Mouse (Mus musculus) embryonic facial prominence, embryonic 12.5 days (tissue): ENCODE results near the gene Dnhd1. TPM values are rescaled to one million over a fixed set of nuclear protein-coding genes. Genes with fewer than 3 reads are reported as not detected.

Experiments used
- ATAC-seq: fragments of 200-750 bp; cut with Nextera tagmentation; 2 replicates; pipeline ENCODE4 v1.8.0; 2017; ENCODE audit not compliant: insufficient number of reproducible peaks, insufficient read depth, low FRiP score, low TSS enrichment
- H3K27ac ChIP-seq: fragments of 300-500 bp; sonication (generic); 2 replicates; pipeline ENCODE4 v1.5.1; 2016; ENCODE audit warnings: mild to moderate bottlenecking
- H3K27me3 ChIP-seq: fragments of 300-500 bp; sonication (generic); 2 replicates; pipeline ENCODE4 v1.6.1; 2016; ENCODE audit warnings: mild to moderate bottlenecking, moderate library complexity
- H3K36me3 ChIP-seq: fragments of 300-500 bp; sonication (generic); 2 replicates; pipeline ENCODE4 v1.6.1; 2016; ENCODE audit warnings: mild to moderate bottlenecking
- H3K4me1 ChIP-seq: fragments of 300-500 bp; sonication (generic); 2 replicates; pipeline ENCODE4 v1.6.1; 2016
- H3K4me2 ChIP-seq: fragments of 300-500 bp; sonication (generic); replicated peaks from 2 replicates; pipeline ENCODE4 v1.6.1; 2016; ENCODE audit warnings: mild to moderate bottlenecking, moderate library complexity
- H3K4me3 ChIP-seq: fragments of 300-500 bp; sonication (generic); 2 replicates; pipeline ENCODE4 v1.5.1; 2016; ENCODE audit warnings: mild to moderate bottlenecking
- H3K9ac ChIP-seq: fragments of 300-500 bp; sonication (generic); 2 replicates; pipeline ENCODE4 v1.6.1; 2016; ENCODE audit warnings: mild to moderate bottlenecking, moderate library complexity
- H3K9me3 ChIP-seq: fragments of 300-500 bp; sonication (generic); 2 replicates; pipeline ENCODE4 v1.6.1; 2016; ENCODE audit warnings: mild to moderate bottlenecking, moderate library complexity
- WGBS: fragments of 180-500 bp; shearing (Covaris S2); methylation state at CpG from one replicate; pipeline ENCODE4 v1.1.7; 2016; 5-methylcytosine and 5-hydroxymethylcytosine counted together
- polyA plus RNA-seq: library from polyadenylated mRNA; unstranded; fragments of >200 nt; fragmentation: Nextera tagmentation; extraction: Ambion mirVana; gene quantifications from 2 replicates; pipeline ENCODE4 v1.2.1, GENCODE M21; 2016

Gene Dnhd1
- polyA plus RNA-seq = 1.0 and 1.5 TPM in 2 replicates

GRCm38 (mm10) chr7:105650639-105651435 is at the start of gene Dnhd1:
Gene Dnhd1, plus strand, starts transcription at chr7:105650827.
- Histone ChIP-seq H3K36me3 (no peaks in the 10 kb centered on the region), H3K4me1 (no peaks in the 10 kb centered on the region), H3K27ac (peak within 1 kb of the TSS; percentile 47; the same call in 1 of the 2 replicates), H3K4me2 (peak within 1 kb of the TSS; percentile 65), H3K27me3 (no peaks in the 10 kb centered on the region), H3K4me3 (peak within 1 kb of the TSS; percentile 32), H3K9me3 (no peaks in the 10 kb centered on the region), H3K9ac (no peak within 1 kb of the TSS; the same call in 1 of the 2 replicates)
- 3% methylated on average over 17 of the region's 17 CpGs for WGBS
- ATAC-seq = peak; percentile 91

DNA sequence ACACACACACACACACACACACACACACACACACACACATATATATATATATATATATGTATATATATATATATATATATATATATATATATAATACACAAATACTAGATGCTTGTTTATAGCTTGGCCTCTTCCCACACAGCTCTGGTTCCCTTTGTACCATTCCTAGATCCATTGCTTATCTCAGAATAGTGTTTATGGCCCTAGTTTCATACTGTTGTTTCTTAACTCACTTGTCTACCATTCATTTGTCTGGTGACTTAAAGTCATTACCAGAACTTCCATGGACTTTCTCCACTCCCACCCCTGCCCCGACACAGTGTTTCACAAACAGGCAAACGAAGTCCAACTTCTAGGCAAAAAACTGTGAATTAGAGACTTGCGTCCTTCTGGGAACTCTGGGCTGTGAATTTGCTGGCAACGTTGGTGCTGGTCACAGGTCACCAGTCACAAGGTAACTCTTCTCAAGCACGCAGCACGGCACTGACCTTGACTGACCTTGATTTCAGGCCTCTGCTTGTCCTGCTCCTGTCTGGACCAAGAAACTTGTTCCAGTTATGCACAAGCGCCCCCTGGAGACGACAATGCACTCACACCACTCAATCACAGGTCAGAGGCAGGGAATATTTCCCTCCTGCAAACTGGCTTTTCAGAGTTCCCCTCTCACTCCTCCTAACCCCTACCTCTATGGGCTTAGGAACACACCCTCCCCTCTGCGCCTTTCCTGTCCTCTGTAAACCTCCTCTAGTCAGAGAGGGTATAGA is 47.6 kb upstream of the Dnhd1 start:
- H3K27ac ChIP-seq = no peak overlapping the region
- WGBS = 31% methylated on average over 9 of the region's 9 CpGs

DNA sequence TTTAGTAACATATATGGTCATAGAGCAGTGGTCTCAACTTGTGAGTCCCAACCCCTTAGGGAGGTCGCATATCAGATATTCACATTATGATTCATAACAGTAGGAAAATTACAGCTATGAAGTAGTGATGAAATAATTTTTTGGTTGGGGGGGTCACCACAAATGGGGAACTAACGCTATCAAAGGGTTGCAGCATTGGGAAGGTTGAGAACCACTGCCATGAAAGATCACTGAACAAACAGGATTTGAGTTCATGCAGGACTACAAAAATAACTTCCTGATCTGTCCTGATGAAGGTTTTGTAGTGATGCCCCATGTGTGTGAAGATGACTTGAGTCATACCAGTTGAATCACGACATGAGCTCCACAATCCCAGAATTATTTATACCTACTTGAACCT is 42.2 kb upstream of the Dnhd1 start:
- no peak overlapping the region for H3K4me3 ChIP-seq
- H3K9ac ChIP-seq = no peak overlapping the region
- peaks cover 39% of the 10 kb centered on the region for H3K36me3 ChIP-seq
- ATAC-seq = no peak
- WGBS = 87% methylated on average over 3 of the region's 3 CpGs
- 0 out of 2 replicates have a peak, but pooled peaks cover 5% of the 10 kb centered on the region for H3K9me3 ChIP-seq
- H3K27ac ChIP-seq = no peak overlapping the region
- no peaks in the 10 kb centered on the region for H3K4me1 ChIP-seq
- no peak overlapping the region for H3K4me2 ChIP-seq
- no peaks in the 10 kb centered on the region for H3K27me3 ChIP-seq

More for the DNA sequence above, 47.6 kb upstream of the Dnhd1 start:
- H3K9ac ChIP-seq = no peak overlapping the region
- ATAC-seq = no peak
- H3K4me1 ChIP-seq = no peaks in the 10 kb centered on the region
- no peak overlapping the region for H3K4me2 ChIP-seq
- 0 out of 2 replicates have a peak, but pooled peaks cover 5% of the 10 kb centered on the region for H3K9me3 ChIP-seq
- H3K36me3 ChIP-seq = no peaks in the 10 kb centered on the region
- H3K4me3 ChIP-seq = no peak overlapping the region
- H3K27me3 ChIP-seq = no peaks in the 10 kb centered on the region

GRCm38 (mm10) chr7:105611767-105612166 is 38.9 kb upstream of the Dnhd1 start:
- Histone ChIP-seq H3K4me2 (no peak overlapping the region), H3K27me3 (no peaks in the 10 kb centered on the region), H3K27ac (no peak overlapping the region), H3K4me1 (no peaks in the 10 kb centered on the region), H3K9ac (no peak overlapping the region), H3K36me3 (peaks cover 68% of the 10 kb centered on the region), H3K9me3 (no peaks in the 10 kb centered on the region), H3K4me3 (no peak overlapping the region)
- ATAC-seq = no peak
- 97% methylated on average over 1 of the region's 1 CpGs for WGBS

GRCm38 (mm10) chr7:105614400-105614799 is 36.2 kb upstream of the Dnhd1 start:
- Histone ChIP-seq H3K4me3 (no peak overlapping the region), H3K27ac (no peak overlapping the region), H3K4me2 (no peak overlapping the region), H3K9ac (no peak overlapping the region), H3K9me3 (no peaks in the 10 kb centered on the region), H3K27me3 (no peaks in the 10 kb centered on the region), H3K4me1 (no peaks in the 10 kb centered on the region), H3K36me3 (peaks cover 93% of the 10 kb centered on the region)
- ATAC-seq = no peak
- 90% methylated on average over 1 of the region's 1 CpGs for WGBS

DNA sequence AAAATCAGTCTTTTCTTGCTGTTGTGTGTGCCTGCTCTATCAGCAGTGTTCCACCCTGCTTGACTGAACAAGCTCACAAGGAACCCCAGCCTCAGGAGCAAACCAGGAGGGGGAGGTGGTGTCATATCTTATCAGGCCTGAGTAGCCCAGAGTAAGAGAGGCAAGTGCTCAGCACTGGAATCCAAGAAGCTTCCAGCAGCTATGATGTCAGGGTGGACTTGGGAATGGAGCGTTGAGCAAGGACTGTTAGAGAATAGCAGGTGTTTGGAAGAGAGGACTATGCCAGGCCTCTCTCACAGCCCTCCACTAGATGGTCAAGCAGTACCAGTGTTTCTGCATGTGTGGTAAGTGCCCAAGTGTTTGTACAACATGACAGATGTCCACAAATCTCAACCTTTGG is 34.9 kb upstream of the Dnhd1 start:
- Histone ChIP-seq H3K36me3 (peaks cover 90% of the 10 kb centered on the region), H3K27me3 (no peaks in the 10 kb centered on the region), H3K4me3 (no peak overlapping the region), H3K9me3 (no peaks in the 10 kb centered on the region), H3K9ac (no peak overlapping the region), H3K27ac (no peak overlapping the region), H3K4me2 (no peak overlapping the region), H3K4me1 (no peaks in the 10 kb centered on the region)
- 82% methylated on average over 1 of the region's 1 CpGs for WGBS
- ATAC-seq = no peak

DNA sequence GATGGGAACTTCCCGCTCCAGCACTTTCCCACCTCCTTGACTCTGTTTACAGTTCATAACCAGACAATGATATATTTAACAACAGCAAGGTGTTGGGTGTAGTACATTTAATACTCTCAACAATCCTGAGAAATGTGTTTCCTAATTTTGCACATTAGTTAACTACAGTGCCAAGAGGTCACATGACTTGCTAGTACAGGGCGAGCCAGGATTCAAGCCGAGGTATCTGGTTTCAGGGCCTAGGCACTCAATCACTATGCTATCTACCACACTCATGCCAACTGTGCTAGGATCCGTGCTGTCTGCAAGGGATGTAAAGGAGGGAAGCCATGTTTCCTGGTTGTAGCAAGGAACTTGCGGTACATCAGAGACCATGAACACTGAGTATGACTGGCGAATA is 34.1 kb upstream of the Dnhd1 start:
- Histone ChIP-seq H3K4me1 (0 out of 2 replicates have a peak, but pooled peaks cover 2% of the 10 kb centered on the region), H3K36me3 (peaks cover 87% of the 10 kb centered on the region), H3K4me2 (no peak overlapping the region), H3K4me3 (no peak overlapping the region), H3K9ac (no peak overlapping the region), H3K27ac (no peak overlapping the region), H3K9me3 (no peaks in the 10 kb centered on the region), H3K27me3 (no peaks in the 10 kb centered on the region)
- WGBS = 81% methylated on average over 6 of the region's 6 CpGs
- ATAC-seq = no peak

DNA sequence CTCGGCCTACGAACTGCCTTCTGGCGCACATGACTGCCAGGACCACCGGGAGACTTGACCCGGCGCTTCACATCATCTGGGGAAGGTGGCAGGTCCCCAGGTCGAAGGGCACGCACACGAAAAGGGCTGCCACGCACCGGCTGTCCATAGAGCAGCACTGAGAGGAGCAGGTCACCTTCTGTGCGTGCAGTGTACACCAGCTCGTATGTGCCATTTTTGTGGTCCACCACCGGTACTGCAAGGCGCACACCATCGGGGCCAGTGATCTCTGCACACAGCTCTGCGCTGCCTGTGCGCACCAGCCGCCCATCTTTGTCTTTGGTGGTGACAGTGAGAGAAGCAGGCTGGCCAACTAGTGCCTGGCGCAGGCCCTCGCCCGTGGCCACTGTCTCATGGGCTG is 32.8 kb upstream of the Dnhd1 start:
- no peak for ATAC-seq
- Histone ChIP-seq H3K4me2 (no peak overlapping the region), H3K36me3 (peaks cover 75% of the 10 kb centered on the region), H3K27ac (no peak overlapping the region), H3K4me1 (0 out of 2 replicates have a peak, but pooled peaks cover 4% of the 10 kb centered on the region), H3K27me3 (no peaks in the 10 kb centered on the region), H3K9me3 (no peaks in the 10 kb centered on the region), H3K4me3 (no peak overlapping the region), H3K9ac (no peak overlapping the region)
- WGBS = 96% methylated on average over 22 of the region's 22 CpGs

- no peaks in the 10 kb centered on the region for H3K27me3 ChIP-seq
- no peak overlapping the region for H3K4me2 ChIP-seq
- no peak overlapping the region for H3K4me3 ChIP-seq
- H3K36me3 ChIP-seq = peaks cover 72% of the 10 kb centered on the region
- ATAC-seq = no peak
- H3K4me1 ChIP-seq = 0 out of 2 replicates have a peak, but pooled peaks cover 4% of the 10 kb centered on the region
- no peaks in the 10 kb centered on the region for H3K9me3 ChIP-seq
- H3K27ac ChIP-seq = no peak overlapping the region
- 77% methylated on average over 3 of the region's 3 CpGs for WGBS
- H3K9ac ChIP-seq = no peak overlapping the region
Observed at GRCm38 (mm10) chr7:105619701-105620100, 30.9 kb upstream of the Dnhd1 start.

DNA sequence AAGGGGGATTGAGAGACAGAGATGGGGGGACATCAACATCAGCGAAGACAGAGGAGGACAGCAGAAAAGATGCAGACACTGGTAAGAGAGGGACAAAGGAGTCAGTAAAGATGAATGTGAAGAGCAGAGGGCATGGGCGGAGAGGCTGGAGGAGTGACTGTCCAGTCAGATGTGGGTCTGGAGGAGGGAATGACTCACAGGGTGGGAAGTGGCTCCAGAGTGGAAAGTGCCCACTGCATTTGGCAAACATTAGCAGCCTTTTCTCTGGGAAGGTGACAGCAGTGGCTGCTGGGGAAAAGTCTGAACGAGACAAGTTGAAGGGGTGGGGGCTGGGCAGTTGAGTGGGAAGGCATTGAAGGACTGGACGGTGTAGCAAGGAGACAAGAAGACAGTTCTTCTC is 29.6 kb upstream of the Dnhd1 start:
- H3K9ac ChIP-seq = no peak overlapping the region

GRCm38 (mm10) chr7:105621646-105622292 is 28.9 kb upstream of the Dnhd1 start:
- Histone ChIP-seq H3K4me3 (no peak overlapping the region), H3K9me3 (no peaks in the 10 kb centered on the region), H3K27me3 (no peaks in the 10 kb centered on the region), H3K36me3 (peaks cover 53% of the 10 kb centered on the region), H3K27ac (0 out of 2 replicates have a peak overlapping the region, but pooled peaks have one; percentile 41), H3K9ac (no peak overlapping the region), H3K4me1 (0 out of 2 replicates have a peak, but pooled peaks cover 4% of the 10 kb centered on the region), H3K4me2 (no peak overlapping the region; the same call in 1 of the 2 replicates)
- ATAC-seq = no peak
- WGBS = 66% methylated on average over 8 of the region's 8 CpGs

More for the DNA sequence above, 29.6 kb upstream of the Dnhd1 start:
- H3K27ac ChIP-seq = no peak overlapping the region
- H3K4me1 ChIP-seq = 0 out of 2 replicates have a peak, but pooled peaks cover 4% of the 10 kb centered on the region
- H3K9me3 ChIP-seq = no peaks in the 10 kb centered on the region
- H3K36me3 ChIP-seq = peaks cover 60% of the 10 kb centered on the region
- no peak overlapping the region for H3K4me2 ChIP-seq
- ATAC-seq = no peak
- H3K27me3 ChIP-seq = no peaks in the 10 kb centered on the region
- 76% methylated on average over 4 of the region's 4 CpGs for WGBS
- H3K4me3 ChIP-seq = no peak overlapping the region
